Mouse (Mus musculus): Measurements from ENCODE around the gene Anapc15. TPM values are rescaled to one million over a fixed set of nuclear protein-coding genes. Genes with fewer than 3 reads are reported as not detected.
"Not testable (repeated sequence)": the region's sequence is repeated elsewhere in the genome, so short reads cannot be mapped to it uniquely, and the experiment has no call there.

Anapc15 gene
- polyA plus RNA-seq, 1 experiment from 2014 or later = 102 TPM

GRCm38 (mm10) chr7:101918071-101918470 is 54.6 kb downstream of the Anapc15 start:
- WGBS = 12% methylated on average over 1 of the region's 1 CpGs
- H3K36me3 ChIP-seq (ENCODE audit: control insufficient read depth, insufficient read depth, low read length) = no peaks in the 10 kb centered on the region
- no peaks in the 10 kb centered on the region for H3K4me1 ChIP-seq (replicated peaks; ENCODE audit: control insufficient read depth, insufficient read depth, low read length)
- DNase-seq (ENCODE audit: low spot score) = peak; percentile 79
- no peak overlapping the region for H3K4me2 ChIP-seq (ENCODE audit: low read depth, low read length, severe bottlenecking)
- no peaks in the 10 kb centered on the region for H3K27me3 ChIP-seq (ENCODE audit: control insufficient read depth, insufficient read depth, low read length)
- ATAC-seq (replicated peaks; ENCODE audit: low FRiP score) = peak; percentile 75
- no peak overlapping the region for H3K9ac ChIP-seq (ENCODE audit: low read length)
- H3K27ac ChIP-seq (ENCODE audit: low read depth, low read length) = no peak overlapping the region
- H3K4me3 ChIP-seq (ENCODE audit: low read depth, low read length) = no peak overlapping the region
- no peaks in the 10 kb centered on the region for H3K9me3 ChIP-seq (ENCODE audit: control insufficient read depth, low read length)

- H3K27me3 ChIP-seq (ENCODE audit: control insufficient read depth, insufficient read depth, low read length); H3K4me2 ChIP-seq (ENCODE audit: low read depth, low read length, severe bottlenecking); H3K9ac ChIP-seq (ENCODE audit: low read length); H3K36me3 ChIP-seq (ENCODE audit: control insufficient read depth, insufficient read depth, low read length); H3K4me1 ChIP-seq (replicated peaks; ENCODE audit: control insufficient read depth, insufficient read depth, low read length); ATAC-seq (replicated peaks; ENCODE audit: low FRiP score); DNase-seq (ENCODE audit: low spot score); H3K9me3 ChIP-seq (ENCODE audit: control insufficient read depth, low read length); H3K4me3 ChIP-seq (ENCODE audit: low read depth, low read length); H3K27ac ChIP-seq (ENCODE audit: low read depth, low read length): not testable (repeated sequence)
Observed at GRCm38 (mm10) chr7:101925892-101926291, 62.4 kb downstream of the Anapc15 start.

- Histone ChIP-seq H3K4me1 (replicated peaks; ENCODE audit: control insufficient read depth, insufficient read depth, low read length) (no peaks in the 10 kb centered on the region), H3K4me3 (ENCODE audit: low read depth, low read length) (no peak overlapping the region), H3K4me2 (ENCODE audit: low read depth, low read length, severe bottlenecking) (no peak overlapping the region), H3K27ac (ENCODE audit: low read depth, low read length) (no peak overlapping the region), H3K9ac (ENCODE audit: low read length) (no peak overlapping the region), H3K36me3 (ENCODE audit: control insufficient read depth, insufficient read depth, low read length) (no peaks in the 10 kb centered on the region), H3K9me3 (ENCODE audit: control insufficient read depth, low read length) (no peaks in the 10 kb centered on the region), H3K27me3 (ENCODE audit: control insufficient read depth, insufficient read depth, low read length) (no peaks in the 10 kb centered on the region)
- ATAC-seq (replicated peaks; ENCODE audit: low FRiP score) (no peak), DNase-seq (ENCODE audit: low spot score) (no peak)
- 91% methylated on average over 3 of the region's 3 CpGs for WGBS
Observed at GRCm38 (mm10) chr7:101928093-101928492, 64.6 kb downstream of the Anapc15 start.

- no peaks in the 10 kb centered on the region; the same call in 1 of the 2 replicates for H3K4me1 ChIP-seq (replicated peaks; ENCODE audit: control insufficient read depth, insufficient read depth, low read length)
- no peak for DNase-seq (ENCODE audit: low spot score)
- no peak for ATAC-seq (replicated peaks; ENCODE audit: low FRiP score)
- 93% methylated on average over 1 of the region's 1 CpGs for WGBS
- H3K9ac ChIP-seq (ENCODE audit: low read length) = no peak overlapping the region
- H3K4me2 ChIP-seq (ENCODE audit: low read depth, low read length, severe bottlenecking) = peak overlapping the region; percentile 67; the same call in 1 of the 2 replicates
- H3K36me3 ChIP-seq (ENCODE audit: control insufficient read depth, insufficient read depth, low read length) = no peaks in the 10 kb centered on the region
- H3K9me3 ChIP-seq (ENCODE audit: control insufficient read depth, low read length) = no peaks in the 10 kb centered on the region
- H3K27ac ChIP-seq (ENCODE audit: low read depth, low read length) = no peak overlapping the region
- no peaks in the 10 kb centered on the region for H3K27me3 ChIP-seq (ENCODE audit: control insufficient read depth, insufficient read depth, low read length)
- no peak overlapping the region for H3K4me3 ChIP-seq (ENCODE audit: low read depth, low read length)
Observed at GRCm38 (mm10) chr7:101932551-101932950, 69.0 kb downstream of the Anapc15 start.

GRCm38 (mm10) chr7:101933300-101933699 is 69.8 kb downstream of the Anapc15 start:
- DNase-seq (ENCODE audit: low spot score) = no peak
- Histone ChIP-seq H3K4me2 (ENCODE audit: low read depth, low read length, severe bottlenecking) (peak overlapping the region; percentile 67), H3K9ac (ENCODE audit: low read length) (peak overlapping the region; percentile 72), H3K27me3 (ENCODE audit: control insufficient read depth, insufficient read depth, low read length) (no peaks in the 10 kb centered on the region), H3K36me3 (ENCODE audit: control insufficient read depth, insufficient read depth, low read length) (no peaks in the 10 kb centered on the region), H3K4me1 (replicated peaks; ENCODE audit: control insufficient read depth, insufficient read depth, low read length) (no peaks in the 10 kb centered on the region; the same call in 1 of the 2 replicates), H3K9me3 (ENCODE audit: control insufficient read depth, low read length) (no peaks in the 10 kb centered on the region), H3K4me3 (ENCODE audit: low read depth, low read length) (peak overlapping the region; percentile 69), H3K27ac (ENCODE audit: low read depth, low read length) (no peak overlapping the region)
- ATAC-seq (replicated peaks; ENCODE audit: low FRiP score) = peak; percentile 53
- 7% methylated on average over 15 of the region's 15 CpGs for WGBS

- Histone ChIP-seq H3K36me3 (ENCODE audit: control insufficient read depth, insufficient read depth, low read length) (no peaks in the 10 kb centered on the region), H3K27ac (ENCODE audit: low read depth, low read length) (peak within 1 kb of the TSS; percentile 46; the same call in 1 of the 2 replicates), H3K4me3 (ENCODE audit: low read depth, low read length) (peak within 1 kb of the TSS; percentile 69), H3K9me3 (ENCODE audit: control insufficient read depth, low read length) (no peaks in the 10 kb centered on the region), H3K4me2 (ENCODE audit: low read depth, low read length, severe bottlenecking) (peak within 1 kb of the TSS; percentile 67), H3K4me1 (replicated peaks; ENCODE audit: control insufficient read depth, insufficient read depth, low read length) (no peaks in the 10 kb centered on the region; the same call in 1 of the 2 replicates), H3K9ac (ENCODE audit: low read length) (peak within 1 kb of the TSS; percentile 75), H3K27me3 (ENCODE audit: control insufficient read depth, insufficient read depth, low read length) (no peaks in the 10 kb centered on the region)
- ATAC-seq (replicated peaks; ENCODE audit: low FRiP score) = peak; percentile 99
- peak; percentile 96 for DNase-seq (ENCODE audit: low spot score)
- under 1% methylated on average over 40 of the region's 40 CpGs for WGBS
Observed at GRCm38 (mm10) chr7:101933751-101934240, 70.3 kb downstream of the Anapc15 start, which contains the start of the genes Lrrc51 and Numa1. Lrrc51 (minus strand) TSS chr7:101933895. Numa1 (plus strand) TSS chr7:101934111.

- no peaks in the 10 kb centered on the region for H3K27me3 ChIP-seq (ENCODE audit: control insufficient read depth, insufficient read depth, low read length)
- ATAC-seq (replicated peaks; ENCODE audit: low FRiP score) (no peak), DNase-seq (ENCODE audit: low spot score) (no peak)
- H3K9ac ChIP-seq (ENCODE audit: low read length) = no peak overlapping the region
- no peaks in the 10 kb centered on the region; the same call in 1 of the 2 replicates for H3K4me1 ChIP-seq (replicated peaks; ENCODE audit: control insufficient read depth, insufficient read depth, low read length)
- no peak overlapping the region for H3K4me2 ChIP-seq (ENCODE audit: low read depth, low read length, severe bottlenecking)
- H3K4me3 ChIP-seq (ENCODE audit: low read depth, low read length) = no peak overlapping the region
- WGBS = 94% methylated on average over 4 of the region's 4 CpGs
- no peaks in the 10 kb centered on the region for H3K36me3 ChIP-seq (ENCODE audit: control insufficient read depth, insufficient read depth, low read length)
- H3K9me3 ChIP-seq (ENCODE audit: control insufficient read depth, low read length) = no peaks in the 10 kb centered on the region
- H3K27ac ChIP-seq (ENCODE audit: low read depth, low read length) = no peak overlapping the region
Observed at GRCm38 (mm10) chr7:101935957-101936356, 72.4 kb downstream of the Anapc15 start.

- Histone ChIP-seq H3K9me3 (ENCODE audit: control insufficient read depth, low read length) (no peaks in the 10 kb centered on the region), H3K27me3 (ENCODE audit: control insufficient read depth, insufficient read depth, low read length) (no peaks in the 10 kb centered on the region), H3K9ac (ENCODE audit: low read length) (no peak overlapping the region), H3K36me3 (ENCODE audit: control insufficient read depth, insufficient read depth, low read length) (no peaks in the 10 kb centered on the region), H3K4me2 (ENCODE audit: low read depth, low read length, severe bottlenecking) (no peak overlapping the region), H3K27ac (ENCODE audit: low read depth, low read length) (no peak overlapping the region), H3K4me1 (replicated peaks; ENCODE audit: control insufficient read depth, insufficient read depth, low read length) (no peaks in the 10 kb centered on the region; the same call in 1 of the 2 replicates), H3K4me3 (ENCODE audit: low read depth, low read length) (no peak overlapping the region)
- no peak for ATAC-seq (replicated peaks; ENCODE audit: low FRiP score)
- WGBS = 96% methylated on average over 4 of the region's 4 CpGs
- DNase-seq (ENCODE audit: low spot score) = no peak
Observed at GRCm38 (mm10) chr7:101936996-101937395, 73.5 kb downstream of the Anapc15 start.

- 95% methylated on average over 4 of the region's 4 CpGs for WGBS
- H3K4me2 ChIP-seq (ENCODE audit: low read depth, low read length, severe bottlenecking) = no peak overlapping the region
- ATAC-seq (replicated peaks; ENCODE audit: low FRiP score) = no peak
Observed at GRCm38 (mm10) chr7:101937569-101937968, 74.1 kb downstream of the Anapc15 start.

More at GRCm38 (mm10) chr7:101937569-101937968, 74.1 kb downstream of the Anapc15 start:
- H3K27ac ChIP-seq (ENCODE audit: low read depth, low read length) = no peak overlapping the region
- DNase-seq (ENCODE audit: low spot score) = no peak
- H3K27me3 ChIP-seq (ENCODE audit: control insufficient read depth, insufficient read depth, low read length) = no peaks in the 10 kb centered on the region
- H3K4me3 ChIP-seq (ENCODE audit: low read depth, low read length) = no peak overlapping the region
- no peaks in the 10 kb centered on the region; the same call in 1 of the 2 replicates for H3K4me1 ChIP-seq (replicated peaks; ENCODE audit: control insufficient read depth, insufficient read depth, low read length)
- H3K9ac ChIP-seq (ENCODE audit: low read length) = no peak overlapping the region
- H3K36me3 ChIP-seq (ENCODE audit: control insufficient read depth, insufficient read depth, low read length) = no peaks in the 10 kb centered on the region
- H3K9me3 ChIP-seq (ENCODE audit: control insufficient read depth, low read length) = no peaks in the 10 kb centered on the region
